11 mouse cellular contexts compared by ENCODE assay signal in the genomic region with DNA sequence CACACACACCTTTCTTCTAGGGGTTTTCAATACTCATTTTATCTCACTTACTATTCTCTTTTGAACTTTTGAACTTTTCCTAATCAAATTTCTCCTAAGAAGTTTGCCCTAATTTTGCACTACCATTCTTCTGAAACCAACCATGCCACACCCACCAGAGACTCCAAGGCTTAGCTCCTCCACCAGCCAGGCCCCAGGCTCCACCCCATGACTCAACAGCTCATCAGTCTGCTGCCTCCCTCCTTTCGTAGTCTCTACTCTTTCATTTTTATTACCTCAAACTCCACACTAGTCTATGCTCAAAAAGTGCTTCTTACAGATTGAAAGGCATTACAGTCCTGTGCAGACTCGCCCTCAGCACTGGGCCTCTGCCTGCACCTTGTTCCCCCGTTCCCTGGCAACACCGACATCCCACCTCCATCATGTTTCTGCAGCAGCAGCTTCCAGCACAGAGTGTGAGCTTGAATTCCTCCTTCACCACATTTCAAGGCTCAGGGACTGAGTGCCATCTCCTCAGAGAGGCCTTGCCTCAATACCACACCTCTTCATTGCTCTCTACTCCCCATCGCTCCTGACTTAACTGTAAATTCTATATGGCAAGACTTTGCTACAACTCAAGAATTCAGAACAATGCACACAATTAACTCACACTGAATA. TPM values are rescaled to one million over a fixed set of nuclear protein-coding genes. Genes with fewer than 3 reads are reported as not detected.
DNase-seq lines count a peak whose midpoint lies in the region; ATAC-seq lines count a peak whose summit lies in the region.
"Had no signal": no experiment of that assay in that cellular context is flagged by ENCODE, and none has a peak within 500 bp of the region (broad histone marks: within the 10 kb centered on the region; RNA-seq: fewer than 3 reads in every experiment).

No protein-coding gene starts in this region.

- 64% methylated on average over 5 of the region's 5 CpGs for WGBS in heart, embryonic 11.5 days (ENCODE audit: insufficient replicate concordance)

- H3K27ac ChIP-seq in heart, embryonic 11.5 days (ENCODE audit: low read depth, low read length): peak overlapping the region; percentile 65

- ATAC-seq in heart, embryonic 11.5 days (replicated peaks; ENCODE audit: insufficient number of reproducible peaks, low FRiP score, low TSS enrichment): peak; percentile 83; the same call in 1 of the 2 replicates
- ATAC-seq in common myeloid progenitor, adult 5-6 weeks (replicated peaks; ENCODE audit: low read depth, poor library complexity, severe bottlenecking): peak; percentile 62; the same call in 1 of the 2 replicates
- ATAC-seq in megakaryocyte, adult 5-6 weeks (ENCODE audit: poor library complexity, severe bottlenecking): 0 out of 2 replicates have a peak, but pooled peaks have one; percentile 27

- peak overlapping the region; percentile 32 for H3K4me2 ChIP-seq in heart, embryonic 11.5 days

- peak overlapping the region; percentile 59; the same call in 1 of the 2 replicates for H3K9ac ChIP-seq in heart, embryonic 11.5 days (ENCODE audit: low read depth, low read length)

- no peak for DNase-seq in heart, postnatal 25 days (ENCODE audit: low spot score)
- DNase-seq in Muller cell, postnatal 12 days (ENCODE audit: inconsistent ontology term): peak; percentile 49
- DNase-seq in B cell, adult 2 months: no peak
- DNase-seq in left cerebral cortex, adult 8-10 months (ENCODE audit: low spot score in 2 of 2): no peak
- DNase-seq in cerebellum, adult 18-20 months: no peak
- DNase-seq: cerebellum, postnatal 10 days; kidney, postnatal 14 days; retina, postnatal 1 day had no signal

- no peaks in the 10 kb centered on the region for H3K9me3 ChIP-seq in heart, embryonic 11.5 days (replicated peaks; ENCODE audit: control insufficient read depth, low read length)

- H3K4me3 ChIP-seq in heart, embryonic 11.5 days (ENCODE audit: low read depth, low read length): no peak overlapping the region

- no peaks in the 10 kb centered on the region for H3K27me3 ChIP-seq in heart, embryonic 11.5 days (ENCODE audit: control insufficient read depth, insufficient read depth, low read length)

- H3K4me1 ChIP-seq in heart, embryonic 11.5 days (ENCODE audit: control insufficient read depth, insufficient read depth, low read length): peaks cover 11% of the 10 kb centered on the region

- intact Hi-C loops in heart, postnatal 25 days (cut with DNase I): loop anchor here (10.0 kb wide), 2 partner anchors 136 to 226 kb away; no protein-coding TSS in a partner anchor

- no peaks in the 10 kb centered on the region; the same call in 1 of the 2 replicates for H3K36me3 ChIP-seq in heart, embryonic 11.5 days (ENCODE audit: control insufficient read depth, insufficient read depth, low read length)

RNA-seq across cellular contexts. Expression of a gene that starts 30.6 kb away (rescaled TPM):
- 163 and 234 TPM in 2 replicates for polyA plus RNA-seq in heart, embryonic 11.5 days (2014; fragmentation: Nextera tagmentation; extraction: Ambion mirVana)
- total RNA-seq in heart, postnatal 25 days (2021): 100 to 1,000 TPM; 239 to 243 TPM
- 3.3 and 3.5 TPM in 2 replicates for total RNA-seq in common myeloid progenitor, adult 5-6 weeks (2017)
- total RNA-seq in megakaryocyte, adult 5-6 weeks (2015): 0.07 TPM in 1 of 2 replicates, not detected in the other
- total RNA-seq in megakaryocyte, adult 5-6 weeks (2017): 0.07 TPM in 1 of 2 replicates, not detected in the other
- 10 to 100 TPM; 19.5 to 27.3 (median 21.1) TPM for total RNA-seq in left cerebral cortex, adult 8-10 months (2022)

Comparison
In these comparisons a context has a peak if more than half of its experiments do, and no peak if none do; other contexts are left out.
1. ATAC-seq: peak in every context shown above with its lines; median percentile 83 in heart, embryonic 11.5 days; 62 in common myeloid progenitor, adult 5-6 weeks; 27 in megakaryocyte, adult 5-6 weeks.
2. RNA of a gene that starts 30.6 kb away (total RNA-seq): 239 to 243 TPM in heart, postnatal 25 days; 19.5 to 27.3 TPM in left cerebral cortex, adult 8-10 months, 3.3 to 3.5 TPM in common myeloid progenitor, adult 5-6 weeks and 0.07 TPM in megakaryocyte, adult 5-6 weeks; every median in the first group is over 4 times any median in the second.